Mouse (Mus musculus) limb, embryonic 11.5 days (tissue): Measurements from ENCODE around the gene Ypel5. TPM values are rescaled to one million over a fixed set of nuclear protein-coding genes. Genes with fewer than 3 reads are reported as not detected.

Source experiments
- ATAC-seq: fragments of 200-750 bp; cut with Nextera tagmentation; 2 replicates; pipeline ENCODE4 v1.8.0; 2017; ENCODE audit warnings: low read depth; ENCODE audit not compliant: insufficient number of reproducible peaks, low FRiP score, low TSS enrichment
- DNase-seq: peaks from one replicate; pipeline ENCODE4 v3.0.0-alpha.2; 2015; ENCODE audit warnings: low spot score
- H3K27ac ChIP-seq: fragments of 300-500 bp; sonication (generic); replicated peaks from 2 replicates; pipeline ENCODE4 v1.5.1; 2014; ENCODE audit warnings: low read depth, mild to moderate bottlenecking, low read length
- H3K27me3 ChIP-seq: fragments of 300-500 bp; sonication (generic); 2 replicates; pipeline ENCODE4 v1.6.1; 2014; ENCODE audit warnings: mild to moderate bottlenecking, low read length, mixed read lengths; ENCODE audit not compliant: control insufficient read depth, insufficient read depth
- H3K36me3 ChIP-seq: fragments of 300-500 bp; sonication (generic); 2 replicates; pipeline ENCODE4 v1.6.1; 2014; ENCODE audit warnings: mild to moderate bottlenecking, low read length, moderate library complexity, mixed read lengths; ENCODE audit not compliant: control insufficient read depth, insufficient read depth
- H3K4me1 ChIP-seq: fragments of 300-500 bp; sonication (generic); 2 replicates; pipeline ENCODE4 v1.6.1; 2014; ENCODE audit warnings: low read length, mixed read lengths; ENCODE audit not compliant: control insufficient read depth, insufficient read depth
- H3K4me2 ChIP-seq: fragments of 300-500 bp; sonication (generic); 2 replicates; pipeline ENCODE4 v1.6.1; 2014; ENCODE audit warnings: low read depth, mild to moderate bottlenecking, moderate library complexity; ENCODE audit not compliant: severe bottlenecking
- H3K4me3 ChIP-seq: fragments of 300-500 bp; sonication (generic); 2 replicates; pipeline ENCODE4 v1.5.1; 2014; ENCODE audit warnings: low read depth, low read length
- H3K9ac ChIP-seq: fragments of 300-500 bp; sonication (generic); 2 replicates; pipeline ENCODE4 v1.6.1; 2014; ENCODE audit warnings: mild to moderate bottlenecking, low read length
- H3K9me3 ChIP-seq: fragments of 300-500 bp; sonication (generic); 2 replicates; pipeline ENCODE4 v1.6.1; 2016; ENCODE audit warnings: low read length; ENCODE audit not compliant: control insufficient read depth
- WGBS: fragments of 180-500 bp; shearing (Covaris S2); extraction: QIAGEN DNeasy Blood & Tissue Kit; methylation state at CpG from one replicate; pipeline ENCODE4 v1.1.7; 2014; 5-methylcytosine and 5-hydroxymethylcytosine counted together
- polyA plus RNA-seq: library from polyadenylated mRNA; unstranded; fragments of >200 nt; fragmentation: Nextera tagmentation; extraction: Ambion mirVana; gene quantifications from 2 replicates; pipeline ENCODE4 v1.2.1, GENCODE M21; 2014

The Ypel5 gene
- polyA plus RNA-seq, 1 experiment from 2014 or later: 38.2 TPM

GRCm38 (mm10) chr17:72837140-72837712 lies 973 bp downstream of the Ypel5 start:
- Histone ChIP-seq H3K36me3 (no peaks in the 10 kb centered on the region), H3K4me3 (peak overlapping the region; percentile 58), H3K9me3 (no peaks in the 10 kb centered on the region), H3K27me3 (no peaks in the 10 kb centered on the region), H3K4me2 (peak overlapping the region; percentile 77), H3K4me1 (no peaks in the 10 kb centered on the region), H3K27ac (peak overlapping the region; percentile 66), H3K9ac (peak overlapping the region; percentile 75)
- WGBS: under 1% methylated on average over 54 of the region's 77 CpGs
- ATAC-seq: peak; percentile 64
- peak; percentile 93 for DNase-seq

DNA sequence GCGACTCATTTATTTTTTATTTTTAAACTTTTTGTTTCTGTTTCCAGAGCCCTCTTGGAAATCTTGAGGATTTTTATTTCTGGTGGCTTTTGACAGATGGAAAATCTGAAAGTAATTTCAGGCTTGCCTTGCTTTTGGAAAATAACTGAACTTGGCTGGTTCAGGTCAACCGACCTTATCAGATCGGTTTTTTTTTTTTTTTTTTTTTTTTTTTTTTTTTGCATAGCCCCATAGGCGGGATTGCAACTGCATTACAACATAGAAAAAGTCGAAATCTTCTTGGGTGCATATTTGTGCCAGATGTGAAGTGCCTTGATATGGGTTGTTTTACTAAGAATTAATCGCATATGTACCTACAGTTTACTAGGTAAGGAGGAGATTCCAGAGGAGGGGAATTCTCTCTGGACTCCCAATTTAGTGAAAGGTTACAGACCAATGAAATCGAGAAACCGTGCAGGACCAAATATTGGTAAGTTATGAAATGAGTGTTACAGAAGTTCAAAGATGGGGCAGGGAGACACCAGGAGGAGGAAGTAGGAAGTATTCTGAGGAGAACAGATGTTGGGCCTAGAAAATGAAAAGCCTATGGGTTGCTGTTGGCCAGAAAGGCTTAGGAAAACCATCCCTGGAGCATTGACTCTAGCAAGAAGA lies 1.7 kb downstream of the Ypel5 start:
- Histone ChIP-seq H3K4me2 (peak overlapping the region; percentile 77), H3K27ac (no peak overlapping the region), H3K4me1 (no peaks in the 10 kb centered on the region), H3K27me3 (no peaks in the 10 kb centered on the region), H3K36me3 (no peaks in the 10 kb centered on the region), H3K4me3 (peak overlapping the region; percentile 58), H3K9ac (peak overlapping the region; percentile 75; the same call in 1 of the 2 replicates), H3K9me3 (no peaks in the 10 kb centered on the region)
- DNase-seq: no peak
- WGBS: 25% methylated on average over 8 of the region's 8 CpGs
- ATAC-seq: no peak

DNA sequence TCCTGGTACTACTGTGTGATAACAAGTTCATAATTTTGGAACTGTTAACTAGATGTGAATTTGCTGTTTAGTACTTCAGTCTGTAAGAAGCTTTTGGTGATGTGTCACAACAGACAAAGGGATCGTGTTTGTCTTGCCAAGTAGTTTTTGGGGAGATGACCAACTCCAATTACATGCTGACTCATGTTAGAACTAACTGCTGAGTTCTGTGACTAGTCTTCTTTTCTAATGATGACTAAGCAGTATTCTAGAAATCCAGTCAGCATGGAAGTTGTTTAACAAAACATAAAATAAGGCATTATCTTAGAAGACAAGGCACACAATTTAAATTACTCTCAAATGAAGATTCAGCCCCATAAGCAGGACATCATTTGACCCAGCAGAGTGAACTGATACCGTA lies 2.7 kb downstream of the Ypel5 start:
- 83% methylated on average over 2 of the region's 2 CpGs for WGBS
- no peaks in the 10 kb centered on the region for H3K36me3 ChIP-seq
- H3K4me1 ChIP-seq: no peaks in the 10 kb centered on the region
- no peak for DNase-seq
- no peaks in the 10 kb centered on the region for H3K9me3 ChIP-seq
- no peak overlapping the region for H3K4me2 ChIP-seq
- H3K4me3 ChIP-seq: no peak overlapping the region
- no peak overlapping the region for H3K9ac ChIP-seq
- H3K27me3 ChIP-seq: no peaks in the 10 kb centered on the region
- no peak overlapping the region for H3K27ac ChIP-seq
- no peak for ATAC-seq

DNA sequence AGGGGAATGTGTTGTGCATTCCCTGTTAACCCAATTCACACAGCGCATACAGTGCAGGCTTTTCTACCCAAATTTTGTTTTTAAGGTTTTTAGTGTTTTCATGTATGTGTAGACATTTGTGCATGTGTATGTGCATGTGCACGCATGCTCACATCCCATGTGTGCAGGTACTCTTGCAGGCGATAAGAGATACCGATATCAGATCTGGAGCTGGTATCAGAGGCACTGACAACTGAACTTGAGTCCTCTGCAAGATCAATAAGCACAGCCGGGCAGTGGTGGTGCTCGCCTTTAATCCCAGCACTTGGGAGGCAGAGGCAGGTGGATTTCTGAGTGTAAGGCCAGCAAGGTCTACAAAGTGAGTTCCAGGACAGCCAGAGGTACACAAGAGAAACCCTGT lies 8.1 kb downstream of the Ypel5 start:
- 95% methylated on average over 6 of the region's 6 CpGs for WGBS
- Histone ChIP-seq H3K9ac (no peak overlapping the region), H3K9me3 (no peaks in the 10 kb centered on the region), H3K36me3 (no peaks in the 10 kb centered on the region), H3K27ac (no peak overlapping the region), H3K4me2 (no peak overlapping the region), H3K4me3 (no peak overlapping the region), H3K27me3 (no peaks in the 10 kb centered on the region), H3K4me1 (no peaks in the 10 kb centered on the region)
- DNase-seq (no peak), ATAC-seq (no peak)

DNA sequence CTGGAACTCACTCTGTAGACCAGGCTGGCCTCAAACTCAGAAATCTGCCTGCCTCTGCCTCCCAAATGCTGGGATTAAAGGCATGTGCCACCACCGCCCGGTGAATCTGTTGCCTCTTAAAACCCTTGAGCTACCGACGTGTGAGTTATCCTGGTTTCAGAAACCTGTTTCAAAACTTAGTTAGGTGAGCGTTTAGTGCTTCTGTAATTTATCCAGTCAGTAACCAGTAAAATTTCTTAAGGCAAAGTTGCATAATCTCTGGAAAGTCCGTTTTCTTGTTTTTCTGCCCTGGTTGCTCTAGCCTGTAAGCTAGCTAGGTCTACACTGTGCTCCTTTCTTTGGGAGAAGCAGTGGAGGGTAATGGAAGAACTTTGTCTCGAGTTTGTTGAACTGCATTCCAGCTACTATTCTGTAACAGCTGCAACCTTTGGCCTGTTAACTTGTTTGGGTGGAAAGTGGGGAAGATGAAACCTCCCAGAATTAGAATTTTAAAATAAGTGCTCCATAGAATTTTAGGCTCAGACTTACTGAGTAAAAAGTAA lies 8.8 kb downstream of the Ypel5 start:
- DNase-seq: no peak
- H3K9me3 ChIP-seq: no peaks in the 10 kb centered on the region
- WGBS: 90% methylated on average over 7 of the region's 7 CpGs
- H3K4me1 ChIP-seq: no peaks in the 10 kb centered on the region
- no peak overlapping the region for H3K9ac ChIP-seq
- no peak for ATAC-seq
- H3K36me3 ChIP-seq: no peaks in the 10 kb centered on the region
- H3K4me3 ChIP-seq: no peak overlapping the region
- H3K4me2 ChIP-seq: no peak overlapping the region
- H3K27ac ChIP-seq: no peak overlapping the region
- no peaks in the 10 kb centered on the region for H3K27me3 ChIP-seq

- H3K4me1 ChIP-seq: no peaks in the 10 kb centered on the region
- no peak overlapping the region for H3K4me2 ChIP-seq
- no peak overlapping the region for H3K27ac ChIP-seq
- no peaks in the 10 kb centered on the region for H3K27me3 ChIP-seq
- no peak for DNase-seq
- no peak overlapping the region for H3K4me3 ChIP-seq
- H3K9me3 ChIP-seq: no peaks in the 10 kb centered on the region
- no peak overlapping the region for H3K9ac ChIP-seq
- no peak for ATAC-seq
- H3K36me3 ChIP-seq: no peaks in the 10 kb centered on the region
Observed at GRCm38 (mm10) chr17:72845521-72845920, 9.3 kb downstream of the Ypel5 start.

GRCm38 (mm10) chr17:72855298-72855697 lies 19.0 kb downstream of the Ypel5 start:
- Histone ChIP-seq H3K4me2 (no peak overlapping the region), H3K27me3 (no peaks in the 10 kb centered on the region), H3K9me3 (no peaks in the 10 kb centered on the region), H3K4me1 (no peaks in the 10 kb centered on the region), H3K9ac (no peak overlapping the region), H3K27ac (no peak overlapping the region), H3K4me3 (no peak overlapping the region), H3K36me3 (no peaks in the 10 kb centered on the region)
- WGBS: 77% methylated on average over 1 of the region's 1 CpGs
- no peak for DNase-seq
- no peak for ATAC-seq

DNA sequence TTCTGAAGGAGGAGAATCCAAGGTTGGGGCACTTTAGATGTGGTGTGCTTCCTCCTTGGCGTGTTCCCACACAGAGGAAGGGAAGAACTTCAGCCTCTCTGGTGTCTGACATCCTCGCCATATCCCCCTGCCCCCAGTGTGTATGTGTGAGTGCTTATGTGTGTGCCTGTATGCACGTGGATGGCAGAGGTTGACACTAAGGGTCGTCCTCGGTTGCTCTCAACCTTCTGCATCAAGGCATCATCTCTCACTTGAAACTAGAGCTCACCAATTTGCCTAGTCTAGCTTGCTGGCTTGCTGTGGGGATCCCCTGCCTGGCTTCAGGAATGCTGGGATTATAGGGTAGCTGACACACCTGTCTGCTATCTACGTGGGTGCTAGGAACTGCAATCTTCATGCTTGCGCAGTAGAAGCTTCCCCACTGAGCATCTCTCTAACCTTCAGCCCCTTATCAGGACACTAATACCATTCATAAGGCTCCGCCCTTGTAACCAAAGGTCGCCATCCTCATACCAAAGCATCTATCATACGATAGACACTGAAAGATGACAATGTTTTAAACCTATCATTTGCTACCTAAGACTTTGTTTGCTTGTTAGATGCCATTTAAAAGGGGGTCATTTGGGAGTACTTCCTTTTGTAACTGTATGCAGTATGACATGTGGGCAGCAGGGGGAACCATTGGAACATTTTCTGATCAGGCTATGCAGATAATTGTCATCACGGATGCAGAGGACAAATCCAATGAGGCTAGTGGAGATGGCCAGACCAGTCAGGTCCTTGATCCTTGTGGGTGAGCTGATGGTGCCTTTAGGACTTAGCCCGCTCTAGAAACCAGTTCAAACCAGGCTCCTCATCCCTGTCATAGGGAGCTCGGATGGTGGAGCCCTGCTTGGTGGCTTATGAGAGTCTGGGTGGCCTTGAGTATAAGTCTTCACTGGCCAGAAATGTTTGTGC lies 21.7 kb downstream of the Ypel5 start:
- 59% methylated on average over 13 of the region's 13 CpGs for WGBS
- ATAC-seq (0 out of 2 replicates have a peak, but pooled peaks have one; percentile 53), DNase-seq (peak; percentile 73)
- no peak overlapping the region for H3K9ac ChIP-seq
- H3K36me3 ChIP-seq: no peaks in the 10 kb centered on the region
- H3K4me3 ChIP-seq: no peak overlapping the region
- H3K4me1 ChIP-seq: no peaks in the 10 kb centered on the region
- H3K4me2 ChIP-seq: no peak overlapping the region
- H3K27ac ChIP-seq: no peak overlapping the region
- H3K9me3 ChIP-seq: no peaks in the 10 kb centered on the region
- H3K27me3 ChIP-seq: no peaks in the 10 kb centered on the region
